Mouse (Mus musculus): Measurements from ENCODE around the gene Cfap20. TPM values are rescaled to one million over a fixed set of nuclear protein-coding genes. Genes with fewer than 3 reads are reported as not detected.

The Cfap20 gene
- polyA plus RNA-seq, 1 experiment from 2014 or later = 167 TPM

- Histone ChIP-seq H3K9me3 (replicated peaks; ENCODE audit: control insufficient read depth, low read length) (no peaks in the 10 kb centered on the region), H3K9ac (ENCODE audit: low read length) (peak overlapping the region; percentile 30), H3K4me2 (ENCODE audit: low read depth, low read length) (peak overlapping the region; percentile 34), H3K4me1 (ENCODE audit: control insufficient read depth, insufficient read depth, low read length) (peaks cover 77% of the 10 kb centered on the region), H3K4me3 (ENCODE audit: low read length) (peak overlapping the region; percentile 17), H3K27me3 (ENCODE audit: control insufficient read depth, insufficient read depth, low read length) (no peaks in the 10 kb centered on the region), H3K27ac (ENCODE audit: low read length) (peak overlapping the region; percentile 98), H3K36me3 (ENCODE audit: control insufficient read depth, insufficient read depth) (peaks cover 1% of the 10 kb centered on the region)
- WGBS = 13% methylated on average over 12 of the region's 12 CpGs
- ATAC-seq (replicated peaks; ENCODE audit: extremely low read depth, insufficient read depth, low FRiP score) = 0 out of 2 replicates have a peak, but pooled peaks have one; percentile 24
Observed at GRCm38 (mm10) chr8:95427594-95428535, 6.8 kb downstream of the Cfap20 start.

- no peaks in the 10 kb centered on the region for H3K27me3 ChIP-seq (ENCODE audit: control insufficient read depth, insufficient read depth, low read length)
- no peaks in the 10 kb centered on the region for H3K9me3 ChIP-seq (replicated peaks; ENCODE audit: control insufficient read depth, low read length)
- peaks cover 10% of the 10 kb centered on the region for H3K36me3 ChIP-seq (ENCODE audit: control insufficient read depth, insufficient read depth)
- peak overlapping the region; percentile 40 for H3K9ac ChIP-seq (ENCODE audit: low read length)
- 14% methylated on average over 2 of the region's 2 CpGs for WGBS
- ATAC-seq (replicated peaks; ENCODE audit: extremely low read depth, insufficient read depth, low FRiP score) = peak; percentile 73
- H3K4me2 ChIP-seq (ENCODE audit: low read depth, low read length) = peak overlapping the region; percentile 34
- H3K4me1 ChIP-seq (ENCODE audit: control insufficient read depth, insufficient read depth, low read length) = peaks cover 67% of the 10 kb centered on the region
- H3K27ac ChIP-seq (ENCODE audit: low read length) = peak overlapping the region; percentile 98
- H3K4me3 ChIP-seq (ENCODE audit: low read length) = no peak overlapping the region
Observed at GRCm38 (mm10) chr8:95426781-95427281, 7.8 kb downstream of the Cfap20 start.

- H3K4me1 ChIP-seq (ENCODE audit: control insufficient read depth, insufficient read depth, low read length) = peaks cover 52% of the 10 kb centered on the region
- no peaks in the 10 kb centered on the region for H3K27me3 ChIP-seq (ENCODE audit: control insufficient read depth, insufficient read depth, low read length)
- no peak for ATAC-seq (replicated peaks; ENCODE audit: extremely low read depth, insufficient read depth, low FRiP score)
- peaks cover 31% of the 10 kb centered on the region for H3K36me3 ChIP-seq (ENCODE audit: control insufficient read depth, insufficient read depth)
- H3K9me3 ChIP-seq (replicated peaks; ENCODE audit: control insufficient read depth, low read length) = no peaks in the 10 kb centered on the region
- no peak overlapping the region for H3K4me2 ChIP-seq (ENCODE audit: low read depth, low read length)
- H3K9ac ChIP-seq (ENCODE audit: low read length) = no peak overlapping the region
- H3K27ac ChIP-seq (ENCODE audit: low read length) = peak overlapping the region; percentile 73
- H3K4me3 ChIP-seq (ENCODE audit: low read length) = no peak overlapping the region
- WGBS = 72% methylated on average over 7 of the region's 7 CpGs
Observed at GRCm38 (mm10) chr8:95424682-95425081, 10.0 kb downstream of the Cfap20 start.

- no peak for ATAC-seq (replicated peaks; ENCODE audit: extremely low read depth, insufficient read depth, low FRiP score)
- no peak overlapping the region for H3K27ac ChIP-seq (ENCODE audit: low read length)
- no peaks in the 10 kb centered on the region for H3K27me3 ChIP-seq (ENCODE audit: control insufficient read depth, insufficient read depth, low read length)
- H3K9me3 ChIP-seq (replicated peaks; ENCODE audit: control insufficient read depth, low read length) = no peaks in the 10 kb centered on the region
- H3K9ac ChIP-seq (ENCODE audit: low read length) = no peak overlapping the region
- no peak overlapping the region for H3K4me3 ChIP-seq (ENCODE audit: low read length)
- no peak overlapping the region for H3K4me2 ChIP-seq (ENCODE audit: low read depth, low read length)
- peaks cover 35% of the 10 kb centered on the region for H3K36me3 ChIP-seq (ENCODE audit: control insufficient read depth, insufficient read depth)
- WGBS = 91% methylated on average over 14 of the region's 14 CpGs
- peaks cover 28% of the 10 kb centered on the region for H3K4me1 ChIP-seq (ENCODE audit: control insufficient read depth, insufficient read depth, low read length)
Observed at GRCm38 (mm10) chr8:95422193-95422810, 12.4 kb downstream of the Cfap20 start.

- peak; percentile 58 for ATAC-seq (replicated peaks; ENCODE audit: extremely low read depth, insufficient read depth, low FRiP score)
- Histone ChIP-seq H3K4me2 (ENCODE audit: low read depth, low read length) (no peak overlapping the region), H3K27ac (ENCODE audit: low read length) (peak overlapping the region; percentile 27; the same call in 1 of the 2 replicates), H3K27me3 (ENCODE audit: control insufficient read depth, insufficient read depth, low read length) (no peaks in the 10 kb centered on the region), H3K4me1 (ENCODE audit: control insufficient read depth, insufficient read depth, low read length) (peaks cover 7% of the 10 kb centered on the region), H3K9me3 (replicated peaks; ENCODE audit: control insufficient read depth, low read length) (peaks cover 3% of the 10 kb centered on the region; the same call in 1 of the 2 replicates), H3K9ac (ENCODE audit: low read length) (peak overlapping the region; percentile 49; the same call in 1 of the 2 replicates), H3K36me3 (ENCODE audit: control insufficient read depth, insufficient read depth) (no peaks in the 10 kb centered on the region), H3K4me3 (ENCODE audit: low read length) (no peak overlapping the region)
- WGBS = 33% methylated on average over 10 of the region's 10 CpGs
Observed at GRCm38 (mm10) chr8:95411309-95411972, 23.2 kb downstream of the Cfap20 start.

GRCm38 (mm10) chr8:95409518-95409917 lies 25.2 kb downstream of the Cfap20 start:
- H3K9ac ChIP-seq (ENCODE audit: low read length) = peak overlapping the region; percentile 25; the same call in 1 of the 2 replicates
- peaks cover 3% of the 10 kb centered on the region; the same call in 1 of the 2 replicates for H3K9me3 ChIP-seq (replicated peaks; ENCODE audit: control insufficient read depth, low read length)
- H3K4me1 ChIP-seq (ENCODE audit: control insufficient read depth, insufficient read depth, low read length) = peaks cover 7% of the 10 kb centered on the region
- peak; percentile 65 for ATAC-seq (replicated peaks; ENCODE audit: extremely low read depth, insufficient read depth, low FRiP score)
- no peak overlapping the region for H3K4me2 ChIP-seq (ENCODE audit: low read depth, low read length)
- peak overlapping the region; percentile 27 for H3K27ac ChIP-seq (ENCODE audit: low read length)
- H3K4me3 ChIP-seq (ENCODE audit: low read length) = no peak overlapping the region
- no peaks in the 10 kb centered on the region for H3K36me3 ChIP-seq (ENCODE audit: control insufficient read depth, insufficient read depth)
- H3K27me3 ChIP-seq (ENCODE audit: control insufficient read depth, insufficient read depth, low read length) = no peaks in the 10 kb centered on the region
- WGBS = 53% methylated on average over 5 of the region's 5 CpGs

GRCm38 (mm10) chr8:95401091-95401490 lies 33.6 kb downstream of the Cfap20 start:
- H3K9me3 ChIP-seq (replicated peaks; ENCODE audit: control insufficient read depth, low read length) = no peaks in the 10 kb centered on the region
- no peak overlapping the region for H3K4me2 ChIP-seq (ENCODE audit: low read depth, low read length)
- no peak overlapping the region for H3K4me3 ChIP-seq (ENCODE audit: low read length)
- H3K4me1 ChIP-seq (ENCODE audit: control insufficient read depth, insufficient read depth, low read length) = peaks cover 13% of the 10 kb centered on the region
- H3K27ac ChIP-seq (ENCODE audit: low read length) = no peak overlapping the region
- WGBS = 71% methylated on average over 7 of the region's 7 CpGs
- H3K9ac ChIP-seq (ENCODE audit: low read length) = no peak overlapping the region
- ATAC-seq (replicated peaks; ENCODE audit: extremely low read depth, insufficient read depth, low FRiP score) = no peak
- no peaks in the 10 kb centered on the region for H3K27me3 ChIP-seq (ENCODE audit: control insufficient read depth, insufficient read depth, low read length)
- H3K36me3 ChIP-seq (ENCODE audit: control insufficient read depth, insufficient read depth) = no peaks in the 10 kb centered on the region

- H3K27ac ChIP-seq (ENCODE audit: low read length) = no peak overlapping the region
Observed at GRCm38 (mm10) chr8:95399131-95399530, 35.5 kb downstream of the Cfap20 start.

More at GRCm38 (mm10) chr8:95399131-95399530, 35.5 kb downstream of the Cfap20 start:
- Histone ChIP-seq H3K4me1 (ENCODE audit: control insufficient read depth, insufficient read depth, low read length) (peaks cover 30% of the 10 kb centered on the region), H3K9me3 (replicated peaks; ENCODE audit: control insufficient read depth, low read length) (no peaks in the 10 kb centered on the region), H3K4me3 (ENCODE audit: low read length) (no peak overlapping the region), H3K36me3 (ENCODE audit: control insufficient read depth, insufficient read depth) (no peaks in the 10 kb centered on the region), H3K4me2 (ENCODE audit: low read depth, low read length) (no peak overlapping the region), H3K27me3 (ENCODE audit: control insufficient read depth, insufficient read depth, low read length) (no peaks in the 10 kb centered on the region), H3K9ac (ENCODE audit: low read length) (no peak overlapping the region)
- ATAC-seq (replicated peaks; ENCODE audit: extremely low read depth, insufficient read depth, low FRiP score) = no peak
- 84% methylated on average over 9 of the region's 9 CpGs for WGBS

Measured in heart, embryonic 16.5 days (tissue).